Mouse (Mus musculus) right cerebral cortex, postnatal 14 days (tissue): ENCODE measurements around the gene Arap2.
A peak's percentile ranks its signal among the peaks of the same experiment; 100 is the strongest.

Source experiments
- DNase-seq: peaks from one replicate; pipeline ENCODE4 v3.0.0; 2022

Arap2 gene

GRCm38 (mm10) chr5:62765784-62766701, at the start of gene Arap2:
Arap2 (minus strand) TSS chr5:62766159.
- DNase-seq: peak; percentile 49

GRCm38 (mm10) chr5:62815741-62816140, 49.8 kb upstream of the Arap2 start:
- no peak for DNase-seq

GRCm38 (mm10) chr5:62814072-62814414, 48.1 kb upstream of the Arap2 start:
- no peak for DNase-seq

- DNase-seq: no peak
These were observed 47.6 kb upstream of the Arap2 start, which contains the start of gene Dthd1 for GRCm38 (mm10) chr5:62813402-62814071. Dthd1 (plus strand) TSS chr5:62813823.

GRCm38 (mm10) chr5:62792776-62793175, 26.8 kb upstream of the Arap2 start:
- DNase-seq: no peak

DNA sequence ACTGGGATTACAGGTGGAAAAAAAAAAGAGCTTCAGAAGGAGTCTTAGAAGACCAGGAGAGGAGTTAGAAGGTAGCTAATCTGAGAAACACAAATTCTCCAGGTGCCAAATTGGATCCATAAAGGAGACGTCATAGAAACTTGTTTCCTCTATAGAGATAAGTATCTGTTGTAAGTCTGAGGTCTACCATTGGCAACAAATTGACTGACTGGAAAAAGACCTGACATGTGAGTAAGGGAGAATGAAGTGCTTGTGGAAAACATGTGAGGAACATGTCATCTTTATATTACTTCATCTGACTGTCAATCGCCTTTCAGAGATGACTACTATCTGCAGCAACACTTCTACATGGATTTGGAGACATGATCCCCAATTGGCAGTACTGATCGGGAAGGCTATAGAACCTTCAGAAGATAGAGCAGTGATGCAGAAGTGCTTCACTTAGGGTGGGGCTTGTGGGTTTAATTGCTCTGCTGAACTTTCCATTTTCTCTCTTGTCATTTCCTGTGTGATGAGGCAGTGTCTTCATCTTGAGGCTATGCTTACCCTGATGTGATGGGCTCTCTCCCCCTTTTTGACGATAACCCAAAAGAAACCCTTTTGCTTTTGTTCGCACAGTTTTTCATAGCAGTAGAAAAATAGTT, 25.1 kb upstream of the Arap2 start:
- no peak for DNase-seq

DNA sequence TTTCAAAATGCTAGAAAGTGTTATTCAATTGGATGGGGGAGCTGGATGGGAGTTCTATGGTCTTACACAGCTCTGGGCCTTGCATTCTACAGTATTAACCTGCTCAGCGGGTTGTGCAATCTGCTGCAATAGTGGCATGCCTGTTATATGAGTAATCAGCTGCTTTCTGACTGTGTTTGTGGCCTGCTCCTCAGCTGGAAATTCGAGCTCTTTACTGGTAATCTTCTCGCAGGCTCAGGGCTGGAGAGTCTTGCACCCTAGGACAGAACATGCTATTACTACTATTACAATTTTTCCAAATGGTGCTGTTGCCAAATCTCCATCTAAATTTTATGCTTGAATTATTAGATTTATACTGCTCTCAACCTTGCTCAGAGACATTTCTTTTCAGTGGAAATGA, 20.9 kb upstream of the Arap2 start:
- DNase-seq: no peak

GRCm38 (mm10) chr5:62778682-62779081, 12.7 kb upstream of the Arap2 start:
- no peak for DNase-seq

DNA sequence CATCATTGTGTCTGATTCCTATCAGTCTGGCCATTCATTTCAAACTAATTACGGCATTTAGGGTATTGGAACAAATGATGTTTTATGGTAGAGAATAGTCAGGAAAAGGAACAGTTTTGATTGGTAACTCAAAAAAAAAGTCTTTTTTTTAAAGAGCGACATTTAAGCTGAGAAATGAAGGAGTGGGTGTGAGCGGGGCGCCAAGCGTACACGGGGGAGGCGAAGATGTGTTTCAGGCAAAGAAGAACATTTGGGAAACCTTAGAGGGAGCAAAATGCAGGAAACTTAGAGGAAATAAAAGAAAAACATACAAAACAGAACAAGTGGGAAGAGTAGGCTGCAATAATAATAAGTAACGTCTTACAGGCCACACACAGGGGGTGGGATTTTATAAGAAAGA, 11.8 kb upstream of the Arap2 start:
- DNase-seq: peak; percentile 28

GRCm38 (mm10) chr5:62771775-62772599, 6.0 kb upstream of the Arap2 start:
- no peak for DNase-seq

DNA sequence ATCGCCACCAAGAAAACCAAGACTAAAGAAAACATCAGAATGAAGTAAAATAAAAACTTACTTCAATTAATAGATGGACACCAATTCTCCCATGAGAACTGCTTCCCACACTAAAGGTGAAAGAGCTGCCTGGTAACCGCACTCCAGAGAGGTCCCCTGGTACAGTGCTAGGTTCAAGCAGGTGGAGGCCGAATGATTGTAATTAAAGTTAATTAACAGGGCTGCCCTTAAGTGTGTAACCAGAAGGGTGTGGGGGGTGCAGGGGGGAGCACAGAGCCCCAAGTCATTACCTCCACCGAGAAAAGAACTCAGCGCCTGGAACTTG, 538 bp downstream of the Arap2 start:
- DNase-seq: no peak

GRCm38 (mm10) chr5:62764161-62764560, 1.8 kb downstream of the Arap2 start:
- DNase-seq: no peak

DNA sequence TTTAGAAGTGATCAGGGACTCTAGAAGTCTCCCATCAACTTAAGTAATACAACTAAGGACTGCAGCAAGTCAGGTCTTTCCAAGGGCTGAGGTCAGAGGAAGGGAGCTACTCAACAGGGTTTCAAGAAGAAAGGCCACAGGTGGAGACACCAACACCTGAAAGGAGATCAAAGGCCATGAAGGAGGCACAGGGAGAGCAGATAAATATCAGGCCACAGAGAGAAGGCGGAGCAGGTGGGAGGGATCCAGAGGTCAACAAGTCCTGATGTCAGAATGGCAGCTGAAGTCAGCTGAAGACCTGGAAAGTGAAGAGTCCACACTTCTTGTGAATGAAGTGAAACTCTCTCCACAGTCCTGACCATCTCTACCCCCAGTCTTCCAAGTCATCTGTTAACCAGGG, 2.9 kb downstream of the Arap2 start:
- no peak for DNase-seq

- DNase-seq: no peak
These were observed 3.5 kb downstream of the Arap2 start for GRCm38 (mm10) chr5:62762298-62762960.

GRCm38 (mm10) chr5:62760791-62761504, 5.0 kb downstream of the Arap2 start:
- no peak for DNase-seq

DNA sequence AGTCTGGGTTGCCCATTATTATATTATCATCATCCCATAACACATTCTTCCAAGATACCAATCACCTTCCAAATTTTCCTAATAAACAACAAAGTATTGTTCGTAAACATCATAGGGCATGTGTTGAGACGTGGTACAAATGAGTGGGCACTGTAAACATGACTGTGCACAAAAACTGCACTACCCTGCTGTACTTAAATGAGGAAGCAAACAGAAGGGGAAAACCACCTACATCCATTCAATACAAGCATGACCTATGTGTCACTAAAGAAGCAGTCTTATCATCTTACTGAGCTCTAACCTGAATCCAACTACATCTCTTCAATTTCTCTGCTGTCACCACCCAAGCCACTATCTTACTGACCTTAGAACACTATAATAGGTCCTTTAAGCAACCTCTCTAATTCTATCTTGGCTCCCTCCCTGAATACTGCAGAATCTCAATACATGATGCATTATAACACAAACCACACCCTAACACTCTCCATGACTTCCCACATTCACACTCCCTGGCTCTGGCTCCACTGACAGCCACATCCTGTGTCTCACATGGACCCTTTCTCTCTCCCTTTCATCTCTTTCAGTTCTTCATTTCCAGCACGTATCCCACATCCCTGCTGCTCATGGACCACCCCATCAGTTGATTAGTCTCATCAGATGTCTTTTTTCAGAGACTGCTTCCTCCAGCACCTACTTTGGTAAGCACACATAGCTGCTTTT, 10.0 kb downstream of the Arap2 start:
- no peak for DNase-seq

GRCm38 (mm10) chr5:62752934-62753333, 13.0 kb downstream of the Arap2 start:
- DNase-seq: no peak

- DNase-seq: no peak
These were observed 14.3 kb downstream of the Arap2 start for GRCm38 (mm10) chr5:62751692-62752091.

GRCm38 (mm10) chr5:62748168-62748567, 17.8 kb downstream of the Arap2 start:
- no peak for DNase-seq

DNA sequence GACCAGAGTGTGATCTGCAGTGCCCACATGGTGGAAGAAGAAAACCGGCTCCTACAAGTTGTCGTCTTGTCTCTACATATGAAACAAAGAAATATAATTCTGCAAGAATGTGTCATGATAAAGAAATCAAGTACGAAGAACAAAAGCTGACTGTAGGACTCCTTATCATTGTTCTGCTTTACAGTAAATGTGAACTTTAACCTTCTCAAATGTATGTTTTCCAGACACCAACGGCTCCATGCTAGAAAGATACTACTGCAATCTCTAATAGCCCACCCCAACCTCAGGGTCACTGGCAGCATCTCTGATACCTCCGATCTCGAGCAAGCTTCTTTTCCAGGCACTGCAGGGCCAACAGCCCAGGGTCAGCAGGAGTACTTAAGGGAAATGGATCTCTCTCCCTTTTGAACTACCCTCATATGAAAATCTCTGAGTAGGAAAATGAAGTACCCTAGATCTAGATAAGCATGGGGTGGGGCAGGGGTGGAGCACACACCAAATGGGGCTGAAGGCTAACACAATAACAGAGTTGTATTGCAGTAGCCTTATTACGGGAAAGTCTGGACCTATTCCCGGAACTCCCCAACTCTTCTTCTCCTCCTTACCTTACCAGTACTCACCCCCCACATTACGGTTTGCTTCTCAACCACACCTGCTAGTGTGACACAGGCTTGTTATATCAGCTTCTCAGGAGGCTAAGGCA, 22.6 kb downstream of the Arap2 start:
- no peak for DNase-seq
